Mouse (Mus musculus): ENCODE results near the gene Nub1.

DNA sequence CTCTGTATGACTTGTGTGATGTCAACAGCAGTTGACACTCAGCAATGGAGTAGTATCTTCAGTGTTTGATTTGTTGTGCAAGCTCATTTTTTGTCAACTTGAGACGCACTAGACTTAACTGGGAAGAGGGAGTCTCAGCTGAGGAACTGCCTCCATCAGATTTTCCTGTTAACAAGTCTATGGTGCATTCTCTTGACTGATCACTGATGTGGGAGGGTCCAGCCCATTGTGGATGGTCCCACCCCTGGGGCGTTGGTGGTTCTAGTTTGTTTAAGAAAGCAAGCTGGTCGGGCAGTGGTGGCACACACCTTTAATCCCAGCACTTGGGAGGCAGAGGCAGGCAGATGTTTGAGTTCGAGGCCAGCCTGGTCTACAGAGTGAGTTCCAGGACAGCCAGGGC lies 36.1 kb upstream of the Nub1 start:
- TF ChIP-seq POLR2A (IDR thresholded peaks at IDR 0.05; ENCODE audit: low read depth, low read length) (no peak), CTCF (IDR thresholded peaks at IDR 0.05; ENCODE audit: extremely low read depth, insufficient read length, insufficient replicate concordance, low read depth, low read length) (no peak)
